Mouse (Mus musculus) MEL (cell line): ENCODE measurements around the gene Nosip. TPM values are rescaled to one million over a fixed set of nuclear protein-coding genes. Genes with fewer than 3 reads are reported as not detected.

Experiments used
- DNase-seq: peaks from one replicate; pipeline ENCODE4 v3.0.0; 2011; ENCODE audit warnings: low read depth, low spot score
- H3K27ac ChIP-seq: 2 replicates; pipeline ENCODE4 v1.5.1; 2012; ENCODE audit warnings: low read depth, mild to moderate bottlenecking, control low read depth, low read length, moderate library complexity; ENCODE audit not compliant: control insufficient read depth
- H3K27me3 ChIP-seq, 2 experiments: fragments of 150-350 bp in 1 of 2; sonication (generic) in 1 of 2; 2 replicates each; pipeline ENCODE4 v1.6.1; 2012; ENCODE audit warnings: low read length in 2 of 2, mild to moderate bottlenecking in 2 of 2, improper control_type of control experiment in 1 of 2, moderate library complexity in 1 of 2; ENCODE audit not compliant: insufficient read depth in 2 of 2, control insufficient read depth in 1 of 2
- H3K36me3 ChIP-seq, 2 experiments: 2 replicates each; pipeline ENCODE4 v1.6.1; 2012 to 2014; ENCODE audit warnings: low read length in 2 of 2, improper control_type of control experiment in 1 of 2, inconsistent platforms in 1 of 2, mild to moderate bottlenecking in 1 of 2; ENCODE audit not compliant: insufficient read depth in 2 of 2, control insufficient read depth in 1 of 2
- H3K4me1 ChIP-seq, 2 experiments: fragments of 150-350 bp in 1 of 2; sonication (generic) in 1 of 2; 2 replicates each; pipeline ENCODE4 v1.6.1; 2012; ENCODE audit warnings: low read length in 2 of 2, improper control_type of control experiment in 1 of 2, mild to moderate bottlenecking in 1 of 2; ENCODE audit not compliant: insufficient read depth in 2 of 2, control insufficient read depth in 1 of 2
- H3K4me3 ChIP-seq, 2 experiments: fragments of 150-350 bp in 1 of 2; sonication (generic) in 1 of 2; 2 replicates each; pipeline ENCODE4 v1.5.1; 2012; ENCODE audit warnings: low read depth in 2 of 2, low read length in 2 of 2, mild to moderate bottlenecking in 2 of 2, moderate library complexity in 2 of 2, control low read depth in 1 of 2, improper control_type of control experiment in 1 of 2; ENCODE audit not compliant: control insufficient read depth in 1 of 2, insufficient read depth in 1 of 2
- H3K79me2 ChIP-seq: 2 replicates; pipeline ENCODE4 v1.6.1; 2012; ENCODE audit warnings: mild to moderate bottlenecking, low read length, moderate library complexity; ENCODE audit not compliant: control insufficient read depth, poor library complexity, insufficient read depth
- H3K9ac ChIP-seq: 2 replicates; pipeline ENCODE4 v1.6.1; 2012; ENCODE audit warnings: low read depth, mild to moderate bottlenecking, control low read depth, low read length, moderate library complexity; ENCODE audit not compliant: control insufficient read depth, poor library complexity, severe bottlenecking
- H3K9me3 ChIP-seq: fragments of 150-350 bp; sonication (generic); replicated peaks from 2 replicates; pipeline ENCODE4 v1.6.1; 2012; ENCODE audit warnings: mild to moderate bottlenecking, low read length, improper control_type of control experiment, moderate library complexity; ENCODE audit not compliant: insufficient read depth
- BHLHE40 ChIP-seq: IDR thresholded peaks from 2 replicates; pipeline ENCODE4 v1.6.1; 2012; ENCODE audit warnings: low read depth, mild to moderate bottlenecking, inconsistent platforms, low read length, improper control_type of control experiment, borderline replicate concordance
- CHD1 ChIP-seq: IDR thresholded peaks from 2 replicates; pipeline ENCODE4 v1.6.1; 2012; ENCODE audit warnings: low read depth, mild to moderate bottlenecking, inconsistent platforms, low read length, improper control_type of control experiment
- CHD2 ChIP-seq: IDR thresholded peaks from 2 replicates; pipeline ENCODE4 v1.6.1; 2011; ENCODE audit warnings: low read length, improper control_type of control experiment
- CTCF ChIP-seq, 3 experiments: IDR thresholded peaks in 2 of 3; conservative IDR thresholded peaks in 1 of 3; 2 replicates each; pipeline ENCODE4 v1.5.1; 2011 to 2012; ENCODE audit warnings: low read length in 3 of 3, low read depth in 2 of 3, mild to moderate bottlenecking in 2 of 3, improper control_type of control experiment in 1 of 3, inconsistent platforms in 1 of 3, mixed read lengths in 1 of 3, moderate library complexity in 1 of 3; ENCODE audit not compliant: control insufficient read depth in 1 of 3, insufficient read depth in 1 of 3, poor library complexity in 1 of 3, severe bottlenecking in 1 of 3
- E2F4 ChIP-seq: IDR thresholded peaks from 2 replicates; pipeline ENCODE4 v1.6.1; 2011; ENCODE audit warnings: low read depth, low read length, improper control_type of control experiment, borderline replicate concordance
- ELF1 ChIP-seq: IDR thresholded peaks from 2 replicates; pipeline ENCODE4 v1.6.1; 2014; ENCODE audit warnings: low read depth, mild to moderate bottlenecking, inconsistent platforms, low read length, improper control_type of control experiment, moderate library complexity
- EP300 ChIP-seq, 2 experiments: IDR thresholded peaks; 2 replicates each; pipeline ENCODE4 v1.6.1; 2011; ENCODE audit warnings: improper control_type of control experiment in 2 of 2, low read length in 2 of 2, low read depth in 1 of 2, mild to moderate bottlenecking in 1 of 2
- ETS1 ChIP-seq: IDR thresholded peaks from 2 replicates; pipeline ENCODE4 v1.6.1; 2012; ENCODE audit warnings: low read depth, mild to moderate bottlenecking, inconsistent platforms, low read length, improper control_type of control experiment, moderate library complexity
- GABPA ChIP-seq: IDR thresholded peaks from 2 replicates; pipeline ENCODE4 v1.6.1; 2012; ENCODE audit warnings: low read depth, mild to moderate bottlenecking, inconsistent platforms, low read length, improper control_type of control experiment, moderate library complexity
- JUND ChIP-seq: IDR thresholded peaks from 2 replicates; pipeline ENCODE4 v1.6.1; 2011; ENCODE audit warnings: low read depth, mild to moderate bottlenecking, improper control_type of control experiment, low read length
- KAT2A ChIP-seq: conservative IDR thresholded peaks from 2 replicates; pipeline ENCODE4 v1.6.1; 2012; ENCODE audit warnings: low read depth, low read length, improper control_type of control experiment, inconsistent platforms
- MAFK ChIP-seq: IDR thresholded peaks from 2 replicates; pipeline ENCODE4 v1.6.1; 2011; ENCODE audit warnings: low read depth, mild to moderate bottlenecking, low read length, improper control_type of control experiment, borderline replicate concordance
- MAX ChIP-seq: IDR thresholded peaks from 2 replicates; pipeline ENCODE4 v1.6.1; 2011; ENCODE audit warnings: low read length, improper control_type of control experiment
- MAZ ChIP-seq: IDR thresholded peaks from 2 replicates; pipeline ENCODE4 v1.6.1; 2012; ENCODE audit warnings: low read depth, mild to moderate bottlenecking, inconsistent platforms, low read length, improper control_type of control experiment
- MEF2A ChIP-seq: IDR thresholded peaks from 2 replicates; pipeline ENCODE4 v1.6.1; 2014; ENCODE audit warnings: low read depth, mild to moderate bottlenecking, inconsistent platforms, low read length, improper control_type of control experiment; ENCODE audit not compliant: poor library complexity, insufficient replicate concordance, severe bottlenecking; ENCODE audit errors: extremely low read depth
- MXI1 ChIP-seq: IDR thresholded peaks from 2 replicates; pipeline ENCODE4 v1.6.1; 2011; ENCODE audit warnings: mild to moderate bottlenecking, low read depth, low read length, improper control_type of control experiment
- MYC ChIP-seq: IDR thresholded peaks from 2 replicates; pipeline ENCODE4 v1.6.1; 2011; ENCODE audit warnings: low read depth, mild to moderate bottlenecking, low read length, improper control_type of control experiment, moderate library complexity
- NELFE ChIP-seq: IDR thresholded peaks from 2 replicates; pipeline ENCODE4 v1.6.1; 2011; ENCODE audit warnings: low read depth, low read length, improper control_type of control experiment
- POLR2A ChIP-seq, 2 experiments: IDR thresholded peaks; 2 replicates each; pipeline ENCODE4 v1.6.1; 2011 to 2012; ENCODE audit warnings: low read length in 2 of 2, mild to moderate bottlenecking in 2 of 2, control low read depth in 1 of 2, improper control_type of control experiment in 1 of 2, low read depth in 1 of 2, moderate library complexity in 1 of 2; ENCODE audit not compliant: control insufficient read depth in 1 of 2, insufficient read depth in 1 of 2, poor library complexity in 1 of 2
- RAD21 ChIP-seq: IDR thresholded peaks from 2 replicates; pipeline ENCODE4 v1.6.1; 2011; ENCODE audit warnings: mild to moderate bottlenecking, low read depth, low read length, improper control_type of control experiment
- SIN3A ChIP-seq: IDR thresholded peaks from 2 replicates; pipeline ENCODE4 v1.6.1; 2012; ENCODE audit warnings: low read length, improper control_type of control experiment, inconsistent platforms
- SMC3 ChIP-seq: IDR thresholded peaks from 2 replicates; pipeline ENCODE4 v1.6.1; 2011; ENCODE audit warnings: low read depth, low read length, improper control_type of control experiment
- TBP ChIP-seq: IDR thresholded peaks from 2 replicates; pipeline ENCODE4 v1.8.0; 2011; ENCODE audit warnings: low read depth, low read length, improper control_type of control experiment
- TCF12 ChIP-seq: IDR thresholded peaks from 2 replicates; pipeline ENCODE4 v1.6.1; 2014; ENCODE audit warnings: low read depth, mild to moderate bottlenecking, inconsistent platforms, low read length, improper control_type of control experiment, moderate library complexity
- UBTF ChIP-seq: IDR thresholded peaks from 2 replicates; pipeline ENCODE4 v1.6.1; 2012; ENCODE audit warnings: low read depth, mild to moderate bottlenecking, inconsistent platforms, low read length, improper control_type of control experiment, moderate library complexity, borderline replicate concordance; ENCODE audit not compliant: insufficient read depth
- USF2 ChIP-seq, 2 experiments: IDR thresholded peaks; 2 replicates each; pipeline ENCODE4 v1.6.1; 2011 to 2012; ENCODE audit warnings: improper control_type of control experiment in 2 of 2, low read length in 2 of 2, borderline replicate concordance in 1 of 2, inconsistent platforms in 1 of 2, low read depth in 1 of 2, mild to moderate bottlenecking in 1 of 2; ENCODE audit not compliant: insufficient read depth in 1 of 2
- ZKSCAN1 ChIP-seq: IDR thresholded peaks from 2 replicates; pipeline ENCODE4 v1.6.1; 2012; ENCODE audit warnings: low read depth, mild to moderate bottlenecking, inconsistent platforms, low read length, improper control_type of control experiment, moderate library complexity
- ZMIZ1 ChIP-seq: IDR thresholded peaks from 2 replicates; pipeline ENCODE4 v1.6.1; 2012; ENCODE audit warnings: low read depth, mild to moderate bottlenecking, inconsistent platforms, low read length, improper control_type of control experiment, moderate library complexity
- ZNF384 ChIP-seq: IDR thresholded peaks from 2 replicates; pipeline ENCODE4 v1.6.1; 2012; ENCODE audit warnings: low read depth, mild to moderate bottlenecking, inconsistent platforms, low read length, improper control_type of control experiment
- polyA plus RNA-seq, 2 experiments: library from polyadenylated mRNA; stranded (reverse) in 1 of 2; unstranded in 1 of 2; fragments of >175 nt in 1 of 2; fragments of >200 nt in 1 of 2; gene quantifications; 2 replicates each; pipeline versions ENCODE4 v1.2.1 to v1.2.4; 2012; ENCODE audit warnings: low replicate concordance in 2 of 2, low read depth in 1 of 2; ENCODE audit not compliant: insufficient read length in 2 of 2, insufficient read depth in 1 of 2, missing spikeins in 1 of 2
- total RNA-seq: library from RNA; depleted of rRNA; stranded (reverse); fragments of 300-350 nt; gene quantifications from 2 replicates; pipeline ENCODE4 v1.2.3, GENCODE M21; 2012

Gene Nosip
- total and polyA plus RNA-seq, 3 experiments, result 50.7 to 78.9 TPM; not detected in 1

GRCm38 (mm10) chr7:45052862-45053116, 9.4 kb upstream of the Nosip start, which contains the start of gene Prr12:
Prr12 (minus strand) TSS chr7:45052881.
- peaks cover 25% of the 10 kb centered on the region for H3K79me2 ChIP-seq
- peak within 1 kb of the TSS; percentile 95 for H3K27ac ChIP-seq
- peak within 1 kb of the TSS; percentile 81 for H3K9ac ChIP-seq
- no peaks in the 10 kb centered on the region for H3K9me3 ChIP-seq
- peak within 1 kb of the TSS; percentile 73 to 93 for H3K4me3 ChIP-seq
- peaks cover 3 to 15% of the 10 kb centered on the region in 2 experiments; a peak in 3 of 4 replicates for H3K4me1 ChIP-seq
- H3K36me3 ChIP-seq, result peaks cover 0 to 5% of the 10 kb centered on the region in 2 experiments; a peak in 2 of 4 replicates
- no peaks in the 10 kb centered on the region for H3K27me3 ChIP-seq
- no peak for DNase-seq
- TF ChIP-seq MAX, result no peak
- no peak for TF ChIP-seq E2F4
- peak; percentile 78; the same call in 1 of the 2 replicates for TF ChIP-seq ZNF384
- TF ChIP-seq ZMIZ1, result no peak
- no peak for TF ChIP-seq ELF1

DNA sequence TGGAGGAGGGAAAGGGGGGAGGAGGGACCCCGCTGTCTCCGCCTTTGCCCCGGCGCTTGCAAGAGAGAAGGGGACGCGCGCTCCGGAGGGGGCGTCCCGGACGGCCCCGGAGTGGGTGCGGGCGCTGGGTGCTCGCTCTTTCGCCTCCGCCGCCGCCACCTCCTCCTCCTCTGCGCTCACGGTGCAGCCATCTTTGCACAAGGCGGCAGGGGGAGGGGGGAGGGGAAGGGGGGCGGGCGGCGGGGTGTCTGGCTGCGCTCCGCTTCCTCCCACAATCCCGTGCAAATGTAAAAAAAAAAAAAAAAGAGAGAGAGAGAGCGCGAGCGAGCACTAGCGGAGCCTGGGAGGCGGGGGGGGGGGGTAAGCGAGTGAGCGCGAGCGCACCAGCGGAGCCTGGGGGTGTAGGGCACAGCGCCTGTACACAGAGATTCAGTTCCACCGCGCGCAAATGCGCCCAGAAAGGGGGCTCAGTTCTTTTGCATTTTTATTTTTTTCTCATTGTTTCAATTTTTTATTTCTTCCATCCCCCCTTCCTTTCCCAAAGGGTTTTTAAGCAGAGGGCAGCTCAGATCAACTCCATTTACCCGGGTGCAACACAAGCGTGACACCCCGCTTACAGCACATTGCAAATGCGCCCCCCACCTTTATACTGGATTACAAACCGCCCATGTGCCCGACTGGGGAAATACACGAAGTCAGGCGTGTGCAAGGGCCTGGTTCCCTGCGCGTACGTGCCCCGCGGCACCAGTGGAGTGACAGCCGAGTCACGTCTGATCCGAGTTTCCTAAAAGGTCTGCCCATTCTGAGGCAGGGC, 8.9 kb upstream of the Nosip start:
- H3K27me3 ChIP-seq, result no peaks in the 10 kb centered on the region
- peaks cover 0 to 5% of the 10 kb centered on the region in 2 experiments; a peak in 2 of 4 replicates for H3K36me3 ChIP-seq
- H3K79me2 ChIP-seq, result peaks cover 25% of the 10 kb centered on the region
- peaks cover 3 to 15% of the 10 kb centered on the region in 2 experiments; a peak in 3 of 4 replicates for H3K4me1 ChIP-seq
- H3K27ac ChIP-seq, result peak overlapping the region; percentile 95
- no peaks in the 10 kb centered on the region for H3K9me3 ChIP-seq
- H3K9ac ChIP-seq, result peak overlapping the region; percentile 81
- peak overlapping the region; percentile 73 to 93 for H3K4me3 ChIP-seq
- peak; percentile 90 for DNase-seq
- TF ChIP-seq ELF1 (no peak), SMC3 (no peak), USF2 (IDR thresholded peaks at IDR 0.05; ENCODE audit: borderline replicate concordance in 1 of 2, insufficient read depth in 1 of 2, low read depth in 1 of 2, low read length in 2 of 2) (no peak), CHD1 (no peak; the same call in none of the 2 replicates), MAX (peak; percentile 14; the same call in 1 of the 2 replicates), CTCF (IDR thresholded peaks at IDR 0.05 in 2 of 3, conservative IDR thresholded peaks at IDR 0.05 in 1 of 3; ENCODE audit: control insufficient read depth in 1 of 3, insufficient read depth in 1 of 3, low read depth in 2 of 3, low read length in 3 of 3, poor library complexity in 1 of 3, severe bottlenecking in 1 of 3) (no peak), UBTF (no peak), TBP (peak; percentile 39; the same call in 1 of the 2 replicates), RAD21 (no peak), NELFE (peak; percentile 54), MYC (no peak), ZKSCAN1 (0 out of 2 replicates have a peak, but pooled peaks have one; percentile 47), MXI1 (no peak), MEF2A (no peak), EP300 (IDR thresholded peaks at IDR 0.05; ENCODE audit: low read depth in 1 of 2, low read length in 2 of 2) (no peak), E2F4 (no peak), BHLHE40 (0 out of 2 replicates have a peak, but pooled peaks have one; percentile 11), MAFK (no peak), GABPA (no peak), TCF12 (peak; percentile 39; the same call in 1 of the 2 replicates), KAT2A (no peak; the same call in 1 of the 2 replicates), MAZ (peak; percentile 96), SIN3A (no peak), ETS1 (0 out of 2 replicates have a peak, but pooled peaks have one; percentile 11), JUND (no peak), CHD2 (no peak), POLR2A (IDR thresholded peaks at IDR 0.05; ENCODE audit: control insufficient read depth in 1 of 2, insufficient read depth in 1 of 2, low read depth in 1 of 2, low read length in 2 of 2, poor library complexity in 1 of 2) (peak; percentile 19 to 63; a peak in 3 of 4 replicates)
